Mouse (Mus musculus) hindlimb bud, embryonic 11.5 days (tissue): ENCODE data around the gene Tnfaip8l3.
"Not testable (repeated sequence)": the region's sequence is repeated elsewhere in the genome, so short reads cannot be mapped to it uniquely, and the experiment has no call there.

Experiments used
- DNase-seq: peaks from one replicate; pipeline ENCODE4 v3.0.0-alpha.2; 2012; ENCODE audit warnings: low read depth, low spot score; ENCODE audit errors: extremely low spot score

Gene Tnfaip8l3

GRCm38 (mm10) chr9:53992567-53992966, 75.6 kb downstream of the Tnfaip8l3 start:
- not testable (repeated sequence) for DNase-seq

- no peak for DNase-seq
Observed at GRCm38 (mm10) chr9:53990921-53991320, 77.3 kb downstream of the Tnfaip8l3 start.

GRCm38 (mm10) chr9:53986972-53987371, 81.2 kb downstream of the Tnfaip8l3 start:
- DNase-seq, result no peak

GRCm38 (mm10) chr9:53984868-53985267, 83.3 kb downstream of the Tnfaip8l3 start:
- DNase-seq, result no peak

GRCm38 (mm10) chr9:53975122-53975518, 93.1 kb downstream of the Tnfaip8l3 start, which contains the start of gene Elmod1:
Gene Elmod1, minus strand, starts transcription at chr9:53975301.
- no peak for DNase-seq

- DNase-seq, result no peak
Observed at GRCm38 (mm10) chr9:53974328-53975121, 93.7 kb downstream of the Tnfaip8l3 start.

GRCm38 (mm10) chr9:53973929-53974327, 94.3 kb downstream of the Tnfaip8l3 start:
- DNase-seq, result no peak
